Mouse (Mus musculus): ENCODE measurements around the gene Ints6. TPM values are rescaled to one million over a fixed set of nuclear protein-coding genes. Genes with fewer than 3 reads are reported as not detected.

The Ints6 gene
- polyA plus RNA-seq, 1 experiment = 4.8 TPM

DNA sequence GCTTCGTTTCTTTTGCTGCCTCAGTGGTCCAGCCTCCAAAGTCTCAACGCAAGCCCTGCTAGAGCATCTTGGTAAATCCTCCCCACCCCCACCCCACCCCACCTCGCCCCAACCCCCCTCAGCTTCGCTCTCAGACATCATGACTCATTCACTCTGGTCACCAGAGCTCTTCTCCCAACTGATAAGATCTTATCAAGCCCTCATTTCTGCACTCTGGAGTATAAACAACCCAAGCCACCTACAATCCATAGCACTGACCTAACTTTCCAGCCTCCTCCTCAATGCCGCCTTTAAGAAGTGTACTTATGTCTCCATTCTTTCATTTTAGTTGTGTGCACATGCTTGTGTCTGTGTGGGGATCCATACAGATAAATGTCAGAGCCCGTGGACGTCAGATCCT is 34.8 kb upstream of the Ints6 start:
- Histone ChIP-seq H3K27me3 (ENCODE audit: control insufficient read depth, insufficient read depth, low read length) (no peaks in the 10 kb centered on the region), H3K4me3 (ENCODE audit: extremely low read depth, insufficient read depth, insufficient read length) (no peak overlapping the region), H3K36me3 (ENCODE audit: control insufficient read depth, insufficient read depth, low read length) (no peaks in the 10 kb centered on the region), H3K4me1 (ENCODE audit: control insufficient read depth, insufficient read depth, insufficient read length) (no peaks in the 10 kb centered on the region), H3K27ac (ENCODE audit: insufficient read depth, low read length) (no peak overlapping the region)
- WGBS = 80% methylated on average over 7 of the region's 7 CpGs
- TF ChIP-seq CTCF (IDR thresholded peaks at IDR 0.05; ENCODE audit: extremely low read depth, insufficient read depth, insufficient read length, insufficient replicate concordance) = no peak
- TF ChIP-seq POLR2A (IDR thresholded peaks at IDR 0.05; ENCODE audit: low read depth, low read length) = no peak
- no peak for DNase-seq (ENCODE audit: low read depth in 1 of 2, low spot score in 2 of 2)

DNA sequence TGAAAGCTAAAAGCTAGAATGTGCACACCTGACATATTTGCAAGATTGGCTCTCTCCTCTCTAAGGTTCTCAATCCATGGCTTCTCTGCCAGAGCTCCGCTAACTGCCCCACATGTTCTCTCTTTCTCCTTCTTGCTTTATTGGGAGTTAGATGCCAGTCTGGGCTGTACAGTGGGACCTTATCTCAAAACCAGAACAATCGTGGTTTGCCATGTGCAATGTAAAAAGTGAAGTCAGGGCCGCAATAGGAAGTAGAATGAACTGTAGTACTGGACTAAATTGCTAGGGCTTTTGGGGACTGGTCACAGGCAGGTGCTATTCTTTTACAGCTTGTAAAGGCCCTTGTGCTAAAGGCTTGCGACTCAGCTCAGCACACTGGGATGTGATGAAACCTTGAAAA is 28.3 kb upstream of the Ints6 start:
- Histone ChIP-seq H3K27ac (ENCODE audit: insufficient read depth, low read length) (no peak overlapping the region), H3K4me1 (ENCODE audit: control insufficient read depth, insufficient read depth, insufficient read length) (no peaks in the 10 kb centered on the region), H3K36me3 (ENCODE audit: control insufficient read depth, insufficient read depth, low read length) (no peaks in the 10 kb centered on the region), H3K4me3 (ENCODE audit: extremely low read depth, insufficient read depth, insufficient read length) (no peak overlapping the region), H3K27me3 (ENCODE audit: control insufficient read depth, insufficient read depth, low read length) (no peaks in the 10 kb centered on the region)
- no peak for DNase-seq (ENCODE audit: low read depth in 1 of 2, low spot score in 2 of 2)
- 34% methylated on average over 4 of the region's 4 CpGs for WGBS
- TF ChIP-seq POLR2A (IDR thresholded peaks at IDR 0.05; ENCODE audit: low read depth, low read length) (no peak), CTCF (IDR thresholded peaks at IDR 0.05; ENCODE audit: extremely low read depth, insufficient read depth, insufficient read length, insufficient replicate concordance) (no peak)

DNA sequence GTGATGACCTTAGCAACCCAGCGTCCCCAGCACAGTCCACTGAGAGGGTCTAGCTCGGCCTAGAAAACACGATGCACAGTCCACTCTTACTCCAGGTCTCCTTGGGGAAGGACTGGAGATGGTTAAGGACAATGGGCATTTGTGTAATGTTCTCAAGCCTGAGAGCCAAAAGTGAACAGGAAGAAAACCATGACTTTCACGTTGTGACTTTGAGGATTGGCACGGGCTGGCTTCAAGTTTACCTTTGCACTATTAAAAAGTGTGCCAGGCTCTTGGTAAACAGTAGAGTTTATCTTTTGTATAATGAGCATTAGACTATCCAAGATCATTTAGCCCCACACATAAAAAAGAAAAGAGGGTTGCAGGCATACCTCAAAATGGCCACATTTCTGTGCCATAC is 22.0 kb upstream of the Ints6 start:
- no peaks in the 10 kb centered on the region for H3K27me3 ChIP-seq (ENCODE audit: control insufficient read depth, insufficient read depth, low read length)
- no peak for DNase-seq (ENCODE audit: low read depth in 1 of 2, low spot score in 2 of 2)

DNA sequence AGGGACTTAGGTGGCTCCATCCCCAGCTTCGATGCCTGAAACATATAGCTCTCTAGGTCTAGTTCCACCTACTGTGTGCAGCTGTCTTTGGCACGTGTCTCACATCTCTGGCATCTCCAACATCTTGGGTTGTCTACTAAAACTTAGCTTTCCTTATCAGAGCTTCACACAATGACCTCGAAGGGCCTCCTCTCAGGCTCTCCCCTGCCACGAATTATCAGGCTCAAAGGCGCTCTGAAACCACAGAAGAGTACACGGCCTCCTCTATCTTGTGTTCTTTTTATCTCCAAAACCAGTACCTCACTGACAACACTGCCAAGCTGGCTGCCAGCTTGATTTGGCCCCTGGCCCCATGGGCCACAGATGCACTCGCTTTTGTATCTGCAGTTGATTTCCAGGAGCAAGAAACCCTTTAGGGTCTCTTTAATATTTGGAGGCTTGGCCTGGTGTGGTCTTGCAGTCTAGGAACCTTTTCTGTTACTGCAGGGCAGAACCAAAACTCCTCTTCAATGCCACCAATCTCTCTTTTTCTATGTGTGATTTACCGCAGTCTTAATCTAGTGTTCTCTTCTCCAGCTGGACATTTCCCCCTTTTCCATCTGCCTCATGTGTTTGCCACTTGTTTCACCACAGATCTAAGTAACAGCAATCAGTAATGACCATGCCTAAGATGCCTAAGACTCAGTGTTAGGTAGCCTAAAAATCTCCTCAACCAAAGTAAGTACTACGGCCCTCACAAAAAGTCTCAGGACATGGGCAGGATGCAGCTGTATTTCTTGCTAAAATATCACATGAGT is 19.7 kb upstream of the Ints6 start:
- Histone ChIP-seq H3K27ac (ENCODE audit: insufficient read depth, low read length) (no peak overlapping the region), H3K27me3 (ENCODE audit: control insufficient read depth, insufficient read depth, low read length) (no peaks in the 10 kb centered on the region), H3K36me3 (ENCODE audit: control insufficient read depth, insufficient read depth, low read length) (no peaks in the 10 kb centered on the region), H3K4me1 (ENCODE audit: control insufficient read depth, insufficient read depth, insufficient read length) (no peaks in the 10 kb centered on the region), H3K4me3 (ENCODE audit: extremely low read depth, insufficient read depth, insufficient read length) (no peak overlapping the region)
- no peak for TF ChIP-seq POLR2A (IDR thresholded peaks at IDR 0.05; ENCODE audit: low read depth, low read length)
- TF ChIP-seq CTCF (IDR thresholded peaks at IDR 0.05; ENCODE audit: extremely low read depth, insufficient read depth, insufficient read length, insufficient replicate concordance) = no peak
- no peak for DNase-seq (ENCODE audit: low read depth in 1 of 2, low spot score in 2 of 2)
- 64% methylated on average over 9 of the region's 9 CpGs for WGBS

More for the DNA sequence above, 22.0 kb upstream of the Ints6 start:
- WGBS = 94% methylated on average over 5 of the region's 5 CpGs
- Histone ChIP-seq H3K4me1 (ENCODE audit: control insufficient read depth, insufficient read depth, insufficient read length) (no peaks in the 10 kb centered on the region), H3K4me3 (ENCODE audit: extremely low read depth, insufficient read depth, insufficient read length) (no peak overlapping the region), H3K27ac (ENCODE audit: insufficient read depth, low read length) (no peak overlapping the region), H3K36me3 (ENCODE audit: control insufficient read depth, insufficient read depth, low read length) (no peaks in the 10 kb centered on the region)
- TF ChIP-seq CTCF (IDR thresholded peaks at IDR 0.05; ENCODE audit: extremely low read depth, insufficient read depth, insufficient read length, insufficient replicate concordance) (no peak), POLR2A (IDR thresholded peaks at IDR 0.05; ENCODE audit: low read depth, low read length) (no peak)

DNA sequence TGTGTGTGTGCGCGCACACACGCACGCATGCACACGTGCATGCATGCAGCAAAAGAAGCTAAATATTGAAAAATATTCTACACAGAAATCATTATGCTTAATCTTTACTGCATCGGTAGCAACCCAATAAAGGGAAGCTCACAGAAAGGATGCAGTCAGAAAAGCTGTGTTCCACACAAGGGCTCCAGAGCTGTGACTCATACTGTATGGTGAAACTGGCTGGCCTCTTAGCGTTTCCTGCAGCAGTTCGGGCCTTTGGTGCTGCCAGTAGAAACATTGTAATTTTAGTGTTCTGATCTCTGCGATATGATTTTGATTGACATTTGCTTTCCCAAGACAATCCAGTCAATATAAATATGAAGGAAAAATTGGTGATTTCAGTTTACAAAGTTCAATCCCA is 17.1 kb upstream of the Ints6 start:
- Histone ChIP-seq H3K36me3 (ENCODE audit: control insufficient read depth, insufficient read depth, low read length) (no peaks in the 10 kb centered on the region), H3K4me3 (ENCODE audit: extremely low read depth, insufficient read depth, insufficient read length) (no peak overlapping the region), H3K27ac (ENCODE audit: insufficient read depth, low read length) (no peak overlapping the region), H3K4me1 (ENCODE audit: control insufficient read depth, insufficient read depth, insufficient read length) (no peaks in the 10 kb centered on the region), H3K27me3 (ENCODE audit: control insufficient read depth, insufficient read depth, low read length) (no peaks in the 10 kb centered on the region)
- no peak for DNase-seq (ENCODE audit: low read depth in 1 of 2, low spot score in 2 of 2)
- WGBS = 68% methylated on average over 9 of the region's 9 CpGs
- TF ChIP-seq CTCF (IDR thresholded peaks at IDR 0.05; ENCODE audit: extremely low read depth, insufficient read depth, insufficient read length, insufficient replicate concordance) (no peak), POLR2A (IDR thresholded peaks at IDR 0.05; ENCODE audit: low read depth, low read length) (no peak)

DNA sequence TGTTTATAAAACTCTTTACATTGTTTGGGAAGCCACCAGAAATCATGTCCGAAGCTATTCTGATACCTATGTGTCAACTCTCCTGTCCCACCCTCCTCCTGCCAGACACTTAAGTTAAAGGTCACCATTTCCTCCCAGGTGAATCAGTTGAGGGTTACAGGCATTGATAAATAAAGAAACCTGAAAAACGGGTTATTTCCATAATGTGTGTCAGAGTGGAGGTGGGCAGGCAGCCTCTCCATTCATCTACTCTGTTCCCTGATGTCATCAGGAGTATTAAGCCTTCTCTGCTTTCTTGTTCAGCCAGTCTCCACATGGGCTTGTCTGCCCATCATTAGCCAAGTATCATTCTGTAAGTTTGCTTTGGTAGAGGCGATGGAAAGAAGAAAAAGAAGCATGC is 14.1 kb upstream of the Ints6 start:
- Histone ChIP-seq H3K27me3 (ENCODE audit: control insufficient read depth, insufficient read depth, low read length) (no peaks in the 10 kb centered on the region), H3K4me1 (ENCODE audit: control insufficient read depth, insufficient read depth, insufficient read length) (no peaks in the 10 kb centered on the region), H3K36me3 (ENCODE audit: control insufficient read depth, insufficient read depth, low read length) (no peaks in the 10 kb centered on the region), H3K4me3 (ENCODE audit: extremely low read depth, insufficient read depth, insufficient read length) (no peak overlapping the region), H3K27ac (ENCODE audit: insufficient read depth, low read length) (no peak overlapping the region)
- TF ChIP-seq CTCF (IDR thresholded peaks at IDR 0.05; ENCODE audit: extremely low read depth, insufficient read depth, insufficient read length, insufficient replicate concordance) (no peak), POLR2A (IDR thresholded peaks at IDR 0.05; ENCODE audit: low read depth, low read length) (no peak)
- WGBS = 78% methylated on average over 3 of the region's 3 CpGs
- no peak for DNase-seq (ENCODE audit: low read depth in 1 of 2, low spot score in 2 of 2)

DNA sequence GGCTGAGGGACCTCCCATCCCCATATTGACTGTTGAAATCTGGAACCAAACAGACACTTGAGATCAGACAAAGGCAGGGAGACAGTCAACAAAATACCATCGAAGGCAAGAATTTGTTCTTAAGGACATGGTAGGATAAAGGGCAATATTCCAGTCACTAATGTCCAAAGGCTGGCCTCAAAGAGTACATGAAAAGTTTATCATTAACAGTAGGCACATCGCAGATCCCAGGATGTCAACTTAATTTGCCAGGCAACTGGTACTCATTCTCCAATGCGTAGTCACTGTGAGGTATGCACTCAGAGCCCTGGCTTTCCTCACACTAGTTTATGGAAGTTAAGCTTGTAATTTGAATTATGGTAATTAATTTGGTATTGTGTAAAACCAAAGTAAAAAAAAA is 13.3 kb upstream of the Ints6 start:
- DNase-seq (ENCODE audit: low read depth in 1 of 2, low spot score in 2 of 2) = no peak
- no peak overlapping the region for H3K27ac ChIP-seq (ENCODE audit: insufficient read depth, low read length)
- H3K36me3 ChIP-seq (ENCODE audit: control insufficient read depth, insufficient read depth, low read length) = no peaks in the 10 kb centered on the region
- no peaks in the 10 kb centered on the region for H3K4me1 ChIP-seq (ENCODE audit: control insufficient read depth, insufficient read depth, insufficient read length)
- no peak overlapping the region for H3K4me3 ChIP-seq (ENCODE audit: extremely low read depth, insufficient read depth, insufficient read length)
- 97% methylated on average over 3 of the region's 3 CpGs for WGBS
- no peak for TF ChIP-seq POLR2A (IDR thresholded peaks at IDR 0.05; ENCODE audit: low read depth, low read length)
- TF ChIP-seq CTCF (IDR thresholded peaks at IDR 0.05; ENCODE audit: extremely low read depth, insufficient read depth, insufficient read length, insufficient replicate concordance) = no peak
- no peaks in the 10 kb centered on the region for H3K27me3 ChIP-seq (ENCODE audit: control insufficient read depth, insufficient read depth, low read length)

Data from spleen, adult 2 months (tissue).